Mouse (Mus musculus): ENCODE data around the gene Zfp341. TPM values are rescaled to one million over a fixed set of nuclear protein-coding genes. Genes with fewer than 3 reads are reported as not detected.
A peak's percentile ranks its signal among the peaks of the same experiment; 100 is the strongest.

Gene Zfp341
- polyA plus RNA-seq, 1 experiment from 2014 or later = 0.97 TPM

GRCm38 (mm10) chr2:154648086-154648485, 35.0 kb downstream of the Zfp341 start:
- Histone ChIP-seq H3K4me2 (ENCODE audit: low read length) (no peak overlapping the region), H3K9me3 (ENCODE audit: control insufficient read depth, low read length) (no peaks in the 10 kb centered on the region), H3K36me3 (ENCODE audit: control insufficient read depth, insufficient read depth, low read length) (peaks cover 10% of the 10 kb centered on the region; the same call in 1 of the 2 replicates), H3K27ac (ENCODE audit: low read depth) (no peak overlapping the region), H3K27me3 (replicated peaks; ENCODE audit: control insufficient read depth, insufficient read depth, low read length) (no peaks in the 10 kb centered on the region), H3K4me1 (replicated peaks; ENCODE audit: control insufficient read depth, insufficient read depth, low read length) (0 out of 2 replicates have a peak, but pooled peaks cover 3% of the 10 kb centered on the region), H3K4me3 (ENCODE audit: low read depth, low read length) (no peak overlapping the region), H3K9ac (ENCODE audit: low read length) (no peak overlapping the region)
- WGBS = 20% methylated on average over 3 of the region's 3 CpGs
- ATAC-seq (replicated peaks; ENCODE audit: low FRiP score, low TSS enrichment, low read depth) (no peak), DNase-seq (ENCODE audit: low spot score) (no peak)

- ATAC-seq (replicated peaks; ENCODE audit: low FRiP score, low TSS enrichment, low read depth) (no peak), DNase-seq (ENCODE audit: low spot score) (no peak)
- Histone ChIP-seq H3K4me3 (ENCODE audit: low read depth, low read length) (no peak overlapping the region), H3K27me3 (replicated peaks; ENCODE audit: control insufficient read depth, insufficient read depth, low read length) (no peaks in the 10 kb centered on the region), H3K27ac (ENCODE audit: low read depth) (peak overlapping the region; percentile 82; the same call in 1 of the 2 replicates), H3K4me1 (replicated peaks; ENCODE audit: control insufficient read depth, insufficient read depth, low read length) (0 out of 2 replicates have a peak, but pooled peaks cover 3% of the 10 kb centered on the region), H3K9me3 (ENCODE audit: control insufficient read depth, low read length) (no peaks in the 10 kb centered on the region), H3K4me2 (ENCODE audit: low read length) (no peak overlapping the region), H3K36me3 (ENCODE audit: control insufficient read depth, insufficient read depth, low read length) (peaks cover 7% of the 10 kb centered on the region; the same call in 1 of the 2 replicates), H3K9ac (ENCODE audit: low read length) (no peak overlapping the region)
- 79% methylated on average over 3 of the region's 3 CpGs for WGBS
These were observed 37.3 kb downstream of the Zfp341 start for GRCm38 (mm10) chr2:154650404-154650803.

- DNase-seq (ENCODE audit: low spot score) = peak; percentile 79
- peak within 1 kb of the TSS; percentile 25 for H3K4me2 ChIP-seq (ENCODE audit: low read length)
- peak; percentile 77 for ATAC-seq (replicated peaks; ENCODE audit: low FRiP score, low TSS enrichment, low read depth)
- peaks cover 7% of the 10 kb centered on the region; the same call in 1 of the 2 replicates for H3K4me1 ChIP-seq (replicated peaks; ENCODE audit: control insufficient read depth, insufficient read depth, low read length)
- H3K4me3 ChIP-seq (ENCODE audit: low read depth, low read length) = no peak within 1 kb of the TSS
- H3K9me3 ChIP-seq (ENCODE audit: control insufficient read depth, low read length) = no peaks in the 10 kb centered on the region
- 44% methylated on average over 8 of the region's 8 CpGs for WGBS
- peak within 1 kb of the TSS; percentile 82 for H3K27ac ChIP-seq (ENCODE audit: low read depth)
- no peaks in the 10 kb centered on the region for H3K27me3 ChIP-seq (replicated peaks; ENCODE audit: control insufficient read depth, insufficient read depth, low read length)
- H3K9ac ChIP-seq (ENCODE audit: low read length) = no peak within 1 kb of the TSS
- H3K36me3 ChIP-seq (ENCODE audit: control insufficient read depth, insufficient read depth, low read length) = no peaks in the 10 kb centered on the region
These were observed 38.3 kb downstream of the Zfp341 start, which contains the start of gene Chmp4b for GRCm38 (mm10) chr2:154651363-154651762. Gene Chmp4b (plus strand): TSS chr2:154651705.

- no peak overlapping the region for H3K27ac ChIP-seq (ENCODE audit: low read depth)
- H3K4me2 ChIP-seq (ENCODE audit: low read length) = no peak overlapping the region
- DNase-seq (ENCODE audit: low spot score) (no peak), ATAC-seq (replicated peaks; ENCODE audit: low FRiP score, low TSS enrichment, low read depth) (no peak)
- no peak overlapping the region for H3K4me3 ChIP-seq (ENCODE audit: low read depth, low read length)
- H3K9ac ChIP-seq (ENCODE audit: low read length) = no peak overlapping the region
- 93% methylated on average over 12 of the region's 12 CpGs for WGBS
- H3K27me3 ChIP-seq (replicated peaks; ENCODE audit: control insufficient read depth, insufficient read depth, low read length) = no peaks in the 10 kb centered on the region
- H3K4me1 ChIP-seq (replicated peaks; ENCODE audit: control insufficient read depth, insufficient read depth, low read length) = peaks cover 24% of the 10 kb centered on the region
- H3K36me3 ChIP-seq (ENCODE audit: control insufficient read depth, insufficient read depth, low read length) = no peaks in the 10 kb centered on the region
- no peaks in the 10 kb centered on the region for H3K9me3 ChIP-seq (ENCODE audit: control insufficient read depth, low read length)
These were observed 41.9 kb downstream of the Zfp341 start for GRCm38 (mm10) chr2:154654976-154655375.

- H3K9ac ChIP-seq (ENCODE audit: low read length) = peak overlapping the region; percentile 29; the same call in 1 of the 2 replicates
- DNase-seq (ENCODE audit: low spot score) = no peak
- H3K36me3 ChIP-seq (ENCODE audit: control insufficient read depth, insufficient read depth, low read length) = peaks cover 7% of the 10 kb centered on the region; the same call in 1 of the 2 replicates
- peaks cover 21% of the 10 kb centered on the region for H3K4me1 ChIP-seq (replicated peaks; ENCODE audit: control insufficient read depth, insufficient read depth, low read length)
- no peaks in the 10 kb centered on the region for H3K9me3 ChIP-seq (ENCODE audit: control insufficient read depth, low read length)
- peak overlapping the region; percentile 67; the same call in 1 of the 2 replicates for H3K4me3 ChIP-seq (ENCODE audit: low read depth, low read length)
- H3K4me2 ChIP-seq (ENCODE audit: low read length) = peak overlapping the region; percentile 50
- ATAC-seq (replicated peaks; ENCODE audit: low FRiP score, low TSS enrichment, low read depth) = no peak
- peak overlapping the region; percentile 40; the same call in 1 of the 2 replicates for H3K27ac ChIP-seq (ENCODE audit: low read depth)
- WGBS = 66% methylated on average over 2 of the region's 2 CpGs
- no peaks in the 10 kb centered on the region for H3K27me3 ChIP-seq (replicated peaks; ENCODE audit: control insufficient read depth, insufficient read depth, low read length)
These were observed 42.8 kb downstream of the Zfp341 start for GRCm38 (mm10) chr2:154655878-154656414.

- H3K27me3 ChIP-seq (replicated peaks; ENCODE audit: control insufficient read depth, insufficient read depth, low read length) = no peaks in the 10 kb centered on the region
- peak overlapping the region; percentile 73 for H3K27ac ChIP-seq (ENCODE audit: low read depth)
- H3K9ac ChIP-seq (ENCODE audit: low read length) = peak overlapping the region; percentile 89
- H3K4me1 ChIP-seq (replicated peaks; ENCODE audit: control insufficient read depth, insufficient read depth, low read length) = peaks cover 21% of the 10 kb centered on the region
- H3K4me3 ChIP-seq (ENCODE audit: low read depth, low read length) = peak overlapping the region; percentile 67
- no peaks in the 10 kb centered on the region for H3K9me3 ChIP-seq (ENCODE audit: control insufficient read depth, low read length)
- DNase-seq (ENCODE audit: low spot score) = peak; percentile 93
- WGBS = 0% methylated on average over 67 of the region's 67 CpGs
- H3K36me3 ChIP-seq (ENCODE audit: control insufficient read depth, insufficient read depth, low read length) = peaks cover 17% of the 10 kb centered on the region
- ATAC-seq (replicated peaks; ENCODE audit: low FRiP score, low TSS enrichment, low read depth) = peak; percentile 99
- peak overlapping the region; percentile 71 for H3K4me2 ChIP-seq (ENCODE audit: low read length)
These were observed 43.8 kb downstream of the Zfp341 start for GRCm38 (mm10) chr2:154656710-154657485.

- H3K9me3 ChIP-seq (ENCODE audit: control insufficient read depth, low read length) = no peaks in the 10 kb centered on the region
- DNase-seq (ENCODE audit: low spot score) (peak; percentile 70), ATAC-seq (replicated peaks; ENCODE audit: low FRiP score, low TSS enrichment, low read depth) (peak; percentile 11; the same call in 1 of the 2 replicates)
- H3K9ac ChIP-seq (ENCODE audit: low read length) = peak overlapping the region; percentile 89
- H3K4me2 ChIP-seq (ENCODE audit: low read length) = peak overlapping the region; percentile 71
- H3K4me1 ChIP-seq (replicated peaks; ENCODE audit: control insufficient read depth, insufficient read depth, low read length) = peaks cover 21% of the 10 kb centered on the region
- peak overlapping the region; percentile 73 for H3K27ac ChIP-seq (ENCODE audit: low read depth)
- H3K4me3 ChIP-seq (ENCODE audit: low read depth, low read length) = peak overlapping the region; percentile 67
- H3K27me3 ChIP-seq (replicated peaks; ENCODE audit: control insufficient read depth, insufficient read depth, low read length) = no peaks in the 10 kb centered on the region
- 3% methylated on average over 12 of the region's 12 CpGs for WGBS
- H3K36me3 ChIP-seq (ENCODE audit: control insufficient read depth, insufficient read depth, low read length) = peaks cover 19% of the 10 kb centered on the region
These were observed 44.6 kb downstream of the Zfp341 start for GRCm38 (mm10) chr2:154657486-154658237.

GRCm38 (mm10) chr2:154659070-154659469, 46.0 kb downstream of the Zfp341 start:
- no peak overlapping the region for H3K9ac ChIP-seq (ENCODE audit: low read length)
- no peaks in the 10 kb centered on the region for H3K9me3 ChIP-seq (ENCODE audit: control insufficient read depth, low read length)
- 80% methylated on average over 4 of the region's 4 CpGs for WGBS
- H3K27me3 ChIP-seq (replicated peaks; ENCODE audit: control insufficient read depth, insufficient read depth, low read length) = no peaks in the 10 kb centered on the region
- DNase-seq (ENCODE audit: low spot score) (no peak), ATAC-seq (replicated peaks; ENCODE audit: low FRiP score, low TSS enrichment, low read depth) (no peak)
- H3K4me1 ChIP-seq (replicated peaks; ENCODE audit: control insufficient read depth, insufficient read depth, low read length) = peaks cover 21% of the 10 kb centered on the region
- peak overlapping the region; percentile 71 for H3K4me2 ChIP-seq (ENCODE audit: low read length)
- H3K4me3 ChIP-seq (ENCODE audit: low read depth, low read length) = no peak overlapping the region
- peaks cover 20% of the 10 kb centered on the region for H3K36me3 ChIP-seq (ENCODE audit: control insufficient read depth, insufficient read depth, low read length)
- 0 out of 2 replicates have a peak overlapping the region, but pooled peaks have one; percentile 17 for H3K27ac ChIP-seq (ENCODE audit: low read depth)
